Mouse (Mus musculus) T-cell, adult 2 months (primary cell): ENCODE measurements around the gene Grik4.

ENCODE experiments used
- DNase-seq: peaks from one replicate; pipeline ENCODE4 v3.0.0; 2022; ENCODE audit warnings: low spot score

Grik4 gene

GRCm38 (mm10) chr9:42859959-42860794 lies 84.1 kb downstream of the Grik4 start:
- DNase-seq: peak; percentile 37

- DNase-seq: no peak
Measured at GRCm38 (mm10) chr9:42858998-42859690, 85.1 kb downstream of the Grik4 start.

- DNase-seq: no peak
Measured at GRCm38 (mm10) chr9:42858576-42858975, 85.7 kb downstream of the Grik4 start.

GRCm38 (mm10) chr9:42857756-42858155 lies 86.5 kb downstream of the Grik4 start:
- no peak for DNase-seq

- DNase-seq: no peak
Measured at GRCm38 (mm10) chr9:42853077-42853476, 91.2 kb downstream of the Grik4 start.

GRCm38 (mm10) chr9:42850063-42850462 lies 94.2 kb downstream of the Grik4 start:
- DNase-seq: no peak

- no peak for DNase-seq
Measured at GRCm38 (mm10) chr9:42848061-42848460, 96.2 kb downstream of the Grik4 start.

- no peak for DNase-seq
Measured at GRCm38 (mm10) chr9:42846676-42847425, 97.4 kb downstream of the Grik4 start.

GRCm38 (mm10) chr9:42846139-42846538 lies 98.2 kb downstream of the Grik4 start:
- no peak for DNase-seq

GRCm38 (mm10) chr9:42844301-42844700 lies 100.0 kb downstream of the Grik4 start:
- DNase-seq: no peak

- peak; percentile 74 for DNase-seq
Measured at GRCm38 (mm10) chr9:42838299-42838698, 106.0 kb downstream of the Grik4 start.

- no peak for DNase-seq
Measured at GRCm38 (mm10) chr9:42837498-42837897, 106.8 kb downstream of the Grik4 start.

- no peak for DNase-seq
Measured at GRCm38 (mm10) chr9:42831558-42831957, 112.7 kb downstream of the Grik4 start.

- DNase-seq: no peak
Measured at GRCm38 (mm10) chr9:42819247-42819646, 125.0 kb downstream of the Grik4 start.

GRCm38 (mm10) chr9:42816815-42817214 lies 127.5 kb downstream of the Grik4 start:
- no peak for DNase-seq

- DNase-seq: no peak
Measured at GRCm38 (mm10) chr9:42809146-42809545, 135.1 kb downstream of the Grik4 start.

- DNase-seq: no peak
Measured at GRCm38 (mm10) chr9:42808394-42808793, 135.9 kb downstream of the Grik4 start.

GRCm38 (mm10) chr9:42803061-42803491 lies 141.2 kb downstream of the Grik4 start:
- DNase-seq: no peak

GRCm38 (mm10) chr9:42801929-42802328 lies 142.4 kb downstream of the Grik4 start:
- DNase-seq: no peak

GRCm38 (mm10) chr9:42800138-42800537 lies 144.2 kb downstream of the Grik4 start:
- no peak for DNase-seq

- DNase-seq: no peak
Measured at GRCm38 (mm10) chr9:42799694-42800093, 144.6 kb downstream of the Grik4 start.

GRCm38 (mm10) chr9:42799242-42799641 lies 145.1 kb downstream of the Grik4 start:
- DNase-seq: no peak

- no peak for DNase-seq
Measured at GRCm38 (mm10) chr9:42798280-42798679, 146.0 kb downstream of the Grik4 start.
